Mouse (Mus musculus) E14TG2a.4 (cell line): Measurements from ENCODE around the gene Dupd1.

Experiments
- H3K27me3 ChIP-seq: 2 replicates; pipeline ENCODE4 v1.6.1; 2014; ENCODE audit warnings: low read length, control low read depth; ENCODE audit not compliant: insufficient read depth
- H3K36me3 ChIP-seq: 2 replicates; pipeline ENCODE4 v1.6.1; 2014; ENCODE audit warnings: low read length, control low read depth; ENCODE audit not compliant: insufficient read depth
- H3K4me1 ChIP-seq: replicated peaks from 2 replicates; pipeline ENCODE4 v1.6.1; 2014; ENCODE audit warnings: low read depth, low read length, control low read depth
- H3K4me3 ChIP-seq: replicated peaks from 2 replicates; pipeline ENCODE4 v1.5.1; 2014; ENCODE audit warnings: mild to moderate bottlenecking, low read length
- H3K9me3 ChIP-seq: 2 replicates; pipeline ENCODE4 v1.6.1; 2014; ENCODE audit warnings: low read length, control low read depth
- CTCF ChIP-seq: conservative IDR thresholded peaks from 2 replicates; pipeline ENCODE4 v1.5.1; 2014; ENCODE audit warnings: low read length
- NANOG ChIP-seq: IDR thresholded peaks from 2 replicates; pipeline ENCODE4 v1.6.1; 2014; ENCODE audit warnings: borderline replicate concordance, low read length, mixed read lengths
- POU5F1 ChIP-seq: IDR thresholded peaks from 2 replicates; pipeline ENCODE4 v1.6.1; 2014; ENCODE audit warnings: low read length, borderline replicate concordance

Dupd1 gene

DNA sequence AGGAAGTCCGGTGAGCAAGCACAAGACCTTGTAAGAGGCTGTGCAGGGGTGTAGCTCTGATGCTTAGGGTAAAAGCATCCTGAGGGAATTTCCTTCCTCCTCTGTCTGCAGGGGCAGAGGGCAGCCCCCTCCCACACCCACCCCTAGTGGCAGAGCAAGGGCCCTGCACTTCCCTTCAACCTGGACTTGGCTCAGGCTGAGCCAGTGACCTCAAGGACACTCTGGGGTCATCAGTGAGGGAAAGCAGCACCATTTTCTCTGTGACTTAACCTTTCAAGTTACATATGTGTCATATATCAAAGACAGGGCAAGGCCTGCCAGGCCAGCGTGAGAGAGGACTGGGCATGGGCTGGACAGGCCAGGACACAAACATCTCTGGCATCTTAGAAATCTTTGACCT lies 4.8 kb downstream of the Dupd1 start:
- Histone ChIP-seq H3K4me3 (no peak overlapping the region), H3K9me3 (no peaks in the 10 kb centered on the region), H3K36me3 (no peaks in the 10 kb centered on the region), H3K4me1 (0 out of 2 replicates have a peak, but pooled peaks cover 5% of the 10 kb centered on the region), H3K27me3 (peaks cover 12% of the 10 kb centered on the region; the same call in 1 of the 2 replicates)
- TF ChIP-seq CTCF = peak; percentile 32; the same call in 1 of the 2 replicates
- no peak for TF ChIP-seq POU5F1

- H3K4me1 ChIP-seq = 0 out of 2 replicates have a peak, but pooled peaks cover 5% of the 10 kb centered on the region
- H3K4me3 ChIP-seq = no peak overlapping the region
- H3K36me3 ChIP-seq = no peaks in the 10 kb centered on the region
- no peaks in the 10 kb centered on the region for H3K9me3 ChIP-seq
- TF ChIP-seq POU5F1 (no peak), NANOG (no peak), CTCF (no peak)
- H3K27me3 ChIP-seq = peaks cover 9% of the 10 kb centered on the region; the same call in 1 of the 2 replicates
Observed at GRCm38 (mm10) chr14:21706759-21707571, 7.4 kb downstream of the Dupd1 start.

DNA sequence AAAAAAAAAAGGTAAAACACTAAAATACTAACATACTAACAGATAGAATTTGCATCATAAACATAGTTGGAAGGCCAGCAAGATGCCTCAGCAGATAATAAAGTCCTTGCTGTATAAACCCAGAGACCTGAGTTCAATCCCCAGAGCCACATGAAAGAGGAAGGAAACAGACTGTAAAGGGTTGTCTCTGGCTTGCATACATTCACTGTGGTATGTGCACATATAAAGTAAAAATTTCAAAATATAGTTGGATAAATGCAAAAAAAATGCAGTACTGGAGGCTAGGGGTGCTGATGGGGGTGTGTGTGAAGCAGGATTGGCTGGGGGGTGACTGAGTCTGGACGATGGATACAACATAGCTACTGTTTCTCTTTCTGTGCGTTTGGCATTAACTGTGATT lies 8.9 kb downstream of the Dupd1 start:
- Histone ChIP-seq H3K27me3 (peaks cover 9% of the 10 kb centered on the region; the same call in 1 of the 2 replicates), H3K9me3 (no peaks in the 10 kb centered on the region), H3K4me1 (0 out of 2 replicates have a peak, but pooled peaks cover 5% of the 10 kb centered on the region), H3K4me3 (no peak overlapping the region), H3K36me3 (no peaks in the 10 kb centered on the region)
- TF ChIP-seq CTCF (no peak), NANOG (no peak), POU5F1 (no peak)

GRCm38 (mm10) chr14:21703255-21703654 lies 11.1 kb downstream of the Dupd1 start:
- peaks cover 9% of the 10 kb centered on the region; the same call in 1 of the 2 replicates for H3K27me3 ChIP-seq
- TF ChIP-seq CTCF (no peak), POU5F1 (no peak), NANOG (no peak)
- H3K4me3 ChIP-seq = no peak overlapping the region
- 0 out of 2 replicates have a peak, but pooled peaks cover 5% of the 10 kb centered on the region for H3K4me1 ChIP-seq
- no peaks in the 10 kb centered on the region for H3K36me3 ChIP-seq
- no peaks in the 10 kb centered on the region for H3K9me3 ChIP-seq

DNA sequence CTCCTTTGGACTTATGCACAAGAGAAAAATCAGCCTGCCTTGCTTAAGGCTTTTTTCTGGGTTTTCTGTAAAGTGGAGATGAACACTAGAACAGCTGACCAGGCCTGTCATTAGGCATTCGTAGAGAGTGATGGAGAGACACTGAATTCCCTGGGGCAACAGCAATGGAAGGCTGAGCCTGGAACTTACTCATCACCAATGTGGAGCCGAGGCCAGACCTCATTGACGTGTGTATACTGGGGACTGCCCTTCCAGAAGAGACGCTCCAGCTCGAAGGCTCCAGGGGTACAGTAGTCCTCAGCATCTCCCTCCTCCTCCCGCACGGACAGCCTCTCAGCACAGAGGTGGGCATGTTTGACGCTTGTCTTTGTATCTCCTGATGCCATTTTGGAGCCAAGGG lies 11.7 kb downstream of the Dupd1 start:
- Histone ChIP-seq H3K27me3 (peaks cover 9% of the 10 kb centered on the region; the same call in 1 of the 2 replicates), H3K4me1 (0 out of 2 replicates have a peak, but pooled peaks cover 5% of the 10 kb centered on the region), H3K36me3 (no peaks in the 10 kb centered on the region), H3K4me3 (no peak overlapping the region), H3K9me3 (no peaks in the 10 kb centered on the region)
- TF ChIP-seq NANOG (no peak), CTCF (no peak), POU5F1 (no peak)

- H3K9me3 ChIP-seq = peaks cover 6% of the 10 kb centered on the region
- peaks cover 4% of the 10 kb centered on the region; the same call in 1 of the 2 replicates for H3K27me3 ChIP-seq
- H3K36me3 ChIP-seq = no peaks in the 10 kb centered on the region
- no peak overlapping the region for H3K4me3 ChIP-seq
- H3K4me1 ChIP-seq = peaks cover 8% of the 10 kb centered on the region
- TF ChIP-seq POU5F1 (no peak), CTCF (no peak), NANOG (no peak)
Observed at GRCm38 (mm10) chr14:21696186-21696830, 18.1 kb downstream of the Dupd1 start.

GRCm38 (mm10) chr14:21695020-21695419 lies 19.4 kb downstream of the Dupd1 start:
- Histone ChIP-seq H3K4me3 (no peak overlapping the region), H3K4me1 (peaks cover 19% of the 10 kb centered on the region), H3K36me3 (no peaks in the 10 kb centered on the region), H3K27me3 (peaks cover 4% of the 10 kb centered on the region; the same call in 1 of the 2 replicates), H3K9me3 (peaks cover 6% of the 10 kb centered on the region)
- TF ChIP-seq POU5F1 = no peak
- TF ChIP-seq CTCF = no peak
- TF ChIP-seq NANOG = no peak

GRCm38 (mm10) chr14:21691070-21691469 lies 23.3 kb downstream of the Dupd1 start:
- H3K4me3 ChIP-seq = no peak overlapping the region
- peaks cover 6% of the 10 kb centered on the region for H3K9me3 ChIP-seq
- H3K36me3 ChIP-seq = no peaks in the 10 kb centered on the region
- peaks cover 31% of the 10 kb centered on the region for H3K27me3 ChIP-seq
- peaks cover 28% of the 10 kb centered on the region for H3K4me1 ChIP-seq
- no peak for TF ChIP-seq POU5F1
- no peak for TF ChIP-seq NANOG
- no peak for TF ChIP-seq CTCF
